Mouse (Mus musculus): ENCODE results near the gene Isyna1.
A peak's percentile ranks its signal among the peaks of the same experiment; 100 is the strongest.

The Isyna1 gene

DNA sequence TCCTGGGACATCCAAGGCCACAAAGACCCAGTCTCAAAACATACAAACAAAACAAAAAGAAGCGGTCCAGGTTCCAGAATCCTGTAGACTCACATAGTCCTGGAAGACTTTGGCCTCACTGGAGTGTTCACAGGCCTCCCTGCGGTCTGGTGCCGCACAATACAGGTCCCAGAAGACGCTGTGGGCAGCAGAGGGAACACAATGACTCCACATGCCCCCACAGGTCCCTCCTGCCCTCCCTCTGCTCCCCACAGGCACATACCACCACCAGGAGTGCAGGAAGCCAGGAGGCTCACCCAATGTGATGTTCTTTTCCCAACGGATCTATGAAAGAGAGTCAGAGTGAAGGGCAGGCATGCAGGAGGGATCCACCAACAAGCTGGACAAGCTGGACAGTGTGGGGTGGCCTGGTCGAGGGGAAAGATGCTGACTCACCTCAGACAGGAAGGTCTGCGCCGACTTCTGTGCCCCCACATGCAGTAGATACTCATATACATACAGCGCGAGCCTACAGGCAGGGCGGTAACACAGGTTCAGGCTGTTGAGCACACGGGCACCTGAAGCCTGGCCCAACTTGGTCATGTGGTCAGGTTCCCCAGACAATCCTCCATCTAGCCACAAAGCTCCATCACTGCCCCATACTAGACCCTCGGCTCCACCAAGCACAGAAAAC, 8.1 kb downstream of the Isyna1 start:
- no peak for DNase-seq (ENCODE audit: low spot score)

DNA sequence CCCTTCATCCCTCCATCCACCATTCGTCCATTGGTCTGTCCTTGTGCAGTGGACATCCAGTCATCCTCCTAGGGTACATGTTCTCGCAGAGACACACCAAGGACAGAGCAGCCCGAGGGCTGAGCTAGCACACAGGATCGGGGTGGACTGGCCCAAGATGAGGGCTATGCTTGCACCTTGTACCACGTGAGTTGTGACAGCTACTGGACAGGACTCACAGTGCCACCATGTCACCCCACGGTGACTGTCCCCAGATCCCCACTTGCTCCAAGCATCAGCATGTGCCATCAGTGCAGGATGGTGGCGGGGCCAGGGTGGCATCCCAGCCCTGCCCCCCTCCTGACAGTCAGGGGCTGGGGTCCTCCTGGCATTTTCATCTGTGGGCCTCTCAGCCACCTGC, 10.4 kb downstream of the Isyna1 start:
- DNase-seq (ENCODE audit: low spot score): no peak

DNA sequence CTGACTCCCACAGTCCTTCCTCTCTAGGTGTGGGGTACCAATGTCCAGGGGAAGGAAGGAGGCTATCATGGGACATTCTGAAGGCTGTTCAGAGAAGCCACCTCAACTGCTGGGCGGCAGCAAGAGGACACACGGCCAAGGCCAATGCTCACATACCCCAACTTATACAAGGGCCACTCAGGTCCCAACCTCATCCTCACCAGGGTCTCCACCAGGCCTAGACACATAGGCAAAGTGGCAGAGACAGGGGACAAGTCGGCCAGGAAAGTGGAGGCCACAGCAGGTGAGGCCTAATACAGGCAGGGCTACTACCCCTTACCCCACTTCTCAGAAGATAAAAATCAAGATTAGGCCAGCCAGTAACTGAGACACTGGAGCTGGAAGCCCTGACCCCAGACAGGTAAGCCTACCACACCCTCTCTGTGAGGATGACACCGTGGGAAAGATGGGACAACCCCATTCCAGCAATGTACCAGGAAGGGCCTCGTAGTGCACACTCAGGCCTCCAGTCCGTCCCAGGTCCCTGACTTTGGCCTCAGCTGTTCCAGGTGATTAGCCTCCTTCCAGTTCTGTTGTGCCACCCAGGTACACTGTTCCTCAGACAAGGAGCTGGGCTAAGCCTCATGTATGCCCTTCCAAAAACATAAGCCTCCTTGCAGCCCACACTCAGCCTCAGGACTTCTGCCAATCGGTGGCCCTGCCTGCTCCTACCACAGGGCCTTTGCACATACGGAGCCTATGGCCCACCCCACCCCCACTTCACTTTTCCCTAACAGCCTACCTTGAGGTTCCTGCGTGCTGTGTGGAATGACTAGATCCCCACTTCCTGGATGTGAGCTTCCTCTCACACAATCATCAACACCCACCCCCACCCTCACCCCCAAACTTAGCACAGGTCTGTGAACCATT, 12.0 kb downstream of the Isyna1 start:
- DNase-seq (ENCODE audit: low spot score): no peak

DNA sequence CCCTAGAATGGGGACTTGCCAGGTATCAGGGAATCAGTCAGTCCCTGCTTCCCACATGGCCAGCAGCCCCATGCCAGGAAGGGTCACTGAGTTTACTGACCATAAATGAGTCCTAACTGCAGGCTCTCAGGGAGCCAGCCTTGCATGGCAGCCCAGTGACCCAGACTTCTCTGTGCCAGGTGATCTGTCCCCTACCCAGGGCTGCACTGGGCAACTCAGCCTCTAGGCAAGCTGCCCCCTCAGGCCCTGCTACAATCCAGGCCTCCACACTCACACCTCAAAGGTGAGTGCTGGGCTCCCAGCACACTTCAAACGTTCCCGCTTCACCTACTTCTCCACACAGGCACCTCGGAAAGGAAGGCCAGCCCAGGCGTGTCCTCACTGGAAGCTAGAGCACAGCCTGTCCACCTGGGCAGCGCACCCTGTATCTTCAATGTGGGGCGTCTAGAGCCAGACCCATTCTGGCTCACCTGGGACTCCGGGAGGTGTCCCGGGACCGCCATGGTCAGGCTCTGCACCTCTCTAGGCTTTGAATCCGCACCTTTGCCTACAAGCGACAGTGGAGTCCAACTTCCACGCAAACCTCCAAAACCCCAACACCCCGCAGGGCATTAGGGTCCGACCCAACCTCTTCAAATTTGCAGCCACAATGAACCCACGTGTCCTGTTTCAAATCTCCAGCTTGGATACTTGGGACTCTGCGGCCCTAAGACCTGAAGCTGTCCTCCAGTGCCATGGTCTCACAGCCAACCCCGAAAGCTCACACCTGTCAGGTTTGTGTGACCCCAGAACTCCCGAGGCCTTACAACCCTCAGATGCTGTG, 12.8 kb downstream of the Isyna1 start:
- DNase-seq (ENCODE audit: low spot score): no peak

DNA sequence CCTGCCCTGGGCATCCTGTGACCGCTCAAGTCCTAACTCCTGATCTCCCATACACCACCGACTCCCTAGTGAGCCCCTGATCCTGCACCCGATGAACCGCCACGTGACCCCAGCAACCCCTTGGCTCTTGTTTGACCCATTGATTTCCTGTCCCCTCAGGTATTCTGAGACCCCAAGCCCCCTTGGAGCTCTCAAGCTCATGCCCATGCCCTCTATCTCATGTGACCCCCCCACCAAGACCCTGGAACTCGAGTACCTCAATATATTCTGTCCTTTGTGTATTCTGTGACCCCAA, 13.4 kb downstream of the Isyna1 start:
- DNase-seq (ENCODE audit: low spot score): no peak

DNA sequence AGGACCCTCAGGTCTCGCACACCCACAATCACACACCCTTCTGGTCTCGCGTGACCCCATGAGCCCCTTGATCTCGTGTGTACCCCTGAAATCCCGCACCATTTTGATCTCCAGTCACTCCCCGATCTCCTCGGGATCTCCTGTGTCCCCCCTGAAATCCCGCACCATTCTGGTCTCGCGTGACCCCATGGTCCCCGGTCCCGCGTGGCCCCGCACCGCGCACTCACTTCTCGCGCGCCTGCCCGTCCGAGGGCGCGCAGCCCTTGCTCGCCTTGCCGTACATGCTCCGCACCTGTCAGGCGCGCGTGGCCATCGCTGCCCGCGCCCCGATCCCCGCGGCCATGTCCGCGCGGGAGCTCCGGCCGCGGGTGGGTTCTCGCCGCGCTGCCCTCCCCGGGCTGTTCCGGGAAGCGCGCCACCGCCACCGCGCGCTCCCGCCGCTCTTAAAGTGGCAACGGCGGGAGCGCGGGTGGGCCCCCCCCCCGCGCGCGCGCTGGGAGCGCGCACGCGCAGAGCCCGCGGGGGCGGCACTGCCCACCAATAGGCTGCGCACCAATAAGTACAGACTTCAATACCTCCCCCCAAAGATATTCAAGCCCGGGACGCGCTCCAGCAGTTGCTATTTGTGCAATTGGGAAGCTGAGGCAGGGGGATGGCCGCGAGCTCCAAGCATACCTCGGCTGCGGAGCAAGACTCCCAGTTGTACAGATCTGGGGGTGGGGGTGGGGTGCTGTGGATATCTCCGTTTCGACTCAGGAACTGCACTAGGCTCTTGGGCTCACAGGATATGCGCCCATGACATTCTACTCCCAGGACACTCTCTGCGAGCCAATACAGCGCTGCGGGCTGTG, 13.9 kb downstream of the Isyna1 start:
- peak; percentile 50 for DNase-seq (ENCODE audit: low spot score)

DNA sequence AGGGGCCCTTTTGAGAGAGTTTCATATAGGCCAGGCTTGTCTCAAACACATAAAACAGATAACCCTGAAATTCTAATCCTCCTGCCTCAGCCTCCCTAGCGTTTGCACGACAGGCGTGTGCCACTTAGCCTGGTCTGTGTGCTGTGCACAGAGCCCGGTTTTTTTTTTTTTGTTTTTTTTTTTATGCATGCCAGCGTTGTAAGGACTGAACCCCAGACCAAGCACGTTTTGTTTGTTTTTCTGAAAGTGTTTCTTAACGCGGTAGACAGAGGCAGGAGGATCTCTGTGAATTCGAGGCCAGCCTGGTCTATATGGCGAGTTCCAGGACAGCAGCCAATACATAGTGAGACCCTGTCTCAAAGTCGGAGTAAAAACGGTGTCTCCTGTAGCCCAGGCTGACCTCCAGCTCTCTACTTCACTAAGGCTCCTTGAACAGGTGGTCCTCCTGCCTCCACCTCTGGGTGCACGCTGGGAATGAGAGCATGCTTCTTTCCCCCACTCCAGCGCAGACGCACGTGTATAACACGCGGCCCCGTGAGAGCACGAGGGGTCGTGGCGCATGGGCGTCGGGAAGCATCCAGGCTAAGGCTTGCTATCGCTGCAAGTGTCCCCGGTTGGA, 14.7 kb downstream of the Isyna1 start, which contains the start of gene Ssbp4:
TSS of gene Ssbp4 (minus strand) at position 124 of the 619 bp plus-strand sequence.
- no peak for DNase-seq (ENCODE audit: low spot score)

DNA sequence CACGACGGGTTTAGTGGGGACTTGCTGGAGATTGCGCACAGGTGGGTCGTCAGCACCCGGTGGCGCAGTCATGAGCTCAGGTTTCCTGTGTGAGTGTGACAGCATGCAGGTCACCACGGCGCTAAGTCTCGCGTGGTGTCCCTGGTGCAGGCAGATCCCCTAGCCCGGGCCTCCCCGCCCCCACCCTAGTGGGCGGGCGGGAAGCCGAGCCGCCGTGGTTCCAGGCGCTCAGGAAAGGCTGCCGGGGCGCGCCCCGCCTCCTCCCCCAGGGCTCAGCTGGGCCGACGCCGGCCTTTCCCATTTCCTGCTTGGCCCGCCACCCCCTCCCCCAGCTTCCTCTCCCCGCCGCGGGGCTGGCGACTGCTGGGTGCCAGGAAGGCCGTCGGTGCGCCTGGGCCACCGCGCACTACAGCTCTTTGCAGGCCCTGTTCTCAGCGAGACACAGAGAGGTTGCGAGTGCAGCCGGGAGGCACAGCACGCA, 15.2 kb downstream of the Isyna1 start:
- peak; percentile 88 for DNase-seq (ENCODE audit: low spot score)

DNA sequence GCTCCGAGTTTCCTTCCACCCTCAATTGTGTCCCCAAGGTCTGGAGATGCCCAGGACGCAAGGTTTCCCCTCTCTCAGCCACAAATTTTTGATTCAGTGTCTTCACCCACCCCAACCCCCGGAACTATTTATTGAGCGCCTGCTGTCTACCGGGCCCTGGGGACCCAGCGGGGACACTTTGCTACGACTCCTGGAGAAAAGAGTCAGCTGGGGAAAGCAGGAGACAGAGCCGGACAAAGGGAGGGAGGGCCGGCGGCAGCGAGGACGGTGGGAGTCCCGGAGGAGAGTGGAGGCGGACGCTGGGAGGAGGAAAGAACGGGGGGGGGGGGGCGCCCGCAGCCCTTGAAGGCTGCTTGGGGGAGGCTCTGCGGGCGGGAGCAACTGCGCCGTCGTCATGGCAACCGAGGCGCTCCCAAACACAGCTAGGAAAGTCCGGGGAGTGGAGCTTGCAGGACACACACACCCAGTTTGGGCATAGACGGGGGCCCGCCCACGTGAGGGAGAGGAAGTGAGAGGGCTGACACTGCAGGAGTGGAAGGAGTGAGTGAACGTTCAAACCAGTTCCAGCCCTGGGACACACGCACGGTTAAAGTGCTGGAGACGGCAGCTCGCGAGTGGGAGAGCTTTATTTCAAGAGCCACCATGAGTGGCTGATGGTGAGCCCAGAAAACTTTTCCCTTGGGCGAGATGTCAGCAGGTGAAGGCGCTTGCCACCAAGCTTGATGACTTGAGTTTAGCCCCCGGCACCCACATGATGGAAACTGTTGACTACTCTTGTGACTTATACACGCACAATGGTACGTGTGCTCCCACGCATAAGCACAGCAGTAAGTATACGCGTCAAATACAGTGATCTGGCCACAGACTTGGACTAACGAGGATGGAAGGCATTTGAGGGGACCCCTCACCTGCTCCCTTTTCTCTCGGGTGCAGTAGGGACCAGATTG, 15.9 kb downstream of the Isyna1 start:
- DNase-seq (ENCODE audit: low spot score): peak; percentile 89

DNA sequence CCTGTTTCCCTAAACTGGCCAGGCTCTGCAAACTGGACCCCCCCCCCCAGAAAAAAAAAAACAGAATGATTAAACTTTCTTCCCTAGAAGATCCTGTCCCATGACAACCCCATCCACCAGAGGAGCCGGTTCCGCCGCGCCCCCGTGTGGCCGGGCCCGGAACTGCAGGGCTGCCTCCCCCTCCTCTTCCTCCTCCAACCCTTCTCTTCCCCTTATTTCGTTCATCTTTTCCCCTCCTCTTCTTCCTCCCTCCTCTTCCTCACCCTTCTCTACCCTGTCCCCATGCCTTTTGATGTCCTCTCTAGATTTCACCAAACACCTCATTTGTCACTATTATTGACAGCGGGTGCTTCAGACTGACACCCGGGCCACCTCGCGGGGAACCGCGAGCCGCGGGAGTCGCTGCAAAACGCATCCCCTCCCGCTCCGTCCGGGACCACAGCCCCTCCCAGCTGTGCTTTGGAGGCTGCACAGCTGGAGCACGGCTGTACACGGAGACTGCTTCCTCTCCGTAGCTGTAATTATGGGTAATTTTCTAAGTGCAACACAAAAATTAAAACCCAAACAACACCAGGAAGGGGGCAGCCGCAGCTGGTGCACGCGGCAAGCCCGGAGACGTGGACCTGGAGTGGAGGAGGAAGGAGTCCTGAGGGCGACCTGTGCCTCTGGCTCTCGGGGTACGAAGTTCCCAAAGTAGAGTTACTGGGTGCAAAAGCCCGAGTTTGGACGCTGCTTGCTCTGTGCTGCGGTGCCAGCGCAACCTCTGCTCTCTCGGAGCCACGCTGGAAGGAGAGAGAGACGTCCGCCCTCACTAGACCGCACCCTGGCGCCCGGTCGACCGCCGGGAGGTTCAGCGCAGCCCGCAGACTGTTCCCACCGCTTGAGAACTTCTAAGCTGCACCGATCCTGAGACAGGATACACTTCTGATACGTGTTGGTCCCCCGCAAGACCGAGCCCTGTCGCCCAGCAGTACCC, 16.9 kb downstream of the Isyna1 start:
- peak; percentile 82 for DNase-seq (ENCODE audit: low spot score)

DNA sequence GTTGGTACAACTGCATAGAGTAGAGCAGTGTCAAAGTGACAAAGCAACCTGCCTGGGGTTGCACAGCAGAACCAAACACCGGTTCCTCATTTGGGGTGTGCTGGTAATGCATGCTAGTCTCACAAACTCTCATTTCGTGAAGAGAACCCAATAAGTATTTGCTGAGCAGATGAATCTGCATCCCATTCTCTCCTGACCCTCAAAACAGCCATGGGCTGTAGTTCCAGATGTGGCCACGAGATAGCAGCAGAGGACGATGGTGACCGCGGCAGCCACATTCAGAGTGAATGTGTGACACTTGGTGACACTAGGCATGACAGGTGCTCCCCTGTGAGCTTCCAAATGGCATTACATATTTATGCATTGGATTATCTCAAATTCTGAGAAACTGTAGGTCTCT, 17.7 kb downstream of the Isyna1 start:
- DNase-seq (ENCODE audit: low spot score): peak; percentile 83

DNA sequence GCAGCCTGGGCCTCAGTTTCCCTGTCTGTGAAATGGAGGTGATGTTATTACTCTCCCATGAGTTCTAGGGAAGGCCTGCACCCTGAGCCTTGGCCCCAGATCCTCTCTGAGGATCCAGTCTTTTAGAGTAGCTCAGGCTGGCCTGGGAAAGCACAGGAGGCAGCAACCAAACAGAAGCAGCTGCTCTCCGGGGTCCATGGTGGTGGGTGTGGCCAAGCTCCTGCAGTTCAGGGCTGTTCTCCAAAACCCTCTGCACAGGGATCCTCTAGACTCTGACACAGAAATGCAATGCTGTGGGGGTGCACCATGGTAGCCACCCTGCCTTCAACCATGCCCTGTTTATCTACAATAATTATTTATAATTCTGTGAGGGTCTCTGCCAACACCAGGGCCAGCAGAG, 19.6 kb downstream of the Isyna1 start:
- DNase-seq (ENCODE audit: low spot score): no peak

DNA sequence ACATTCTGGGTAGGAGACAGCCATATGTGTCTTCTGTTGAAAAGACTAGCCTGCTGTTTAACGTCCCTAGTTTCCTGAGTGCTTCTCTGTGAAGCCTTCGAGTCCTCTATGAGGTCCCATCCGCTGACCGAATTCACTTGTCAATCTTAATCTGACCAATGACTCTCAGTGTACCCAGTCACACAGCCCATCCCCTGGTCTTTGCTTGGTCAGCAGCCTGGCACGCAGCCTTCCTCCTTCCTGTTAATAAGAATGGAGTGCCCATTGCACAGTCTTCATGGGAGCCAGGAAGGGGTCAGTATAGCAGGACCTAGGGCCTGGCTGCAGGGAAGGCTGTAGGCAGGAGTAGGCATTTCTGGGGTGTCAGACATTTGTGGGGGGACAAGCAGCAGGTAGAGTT, 20.3 kb downstream of the Isyna1 start:
- no peak for DNase-seq (ENCODE audit: low spot score)

DNA sequence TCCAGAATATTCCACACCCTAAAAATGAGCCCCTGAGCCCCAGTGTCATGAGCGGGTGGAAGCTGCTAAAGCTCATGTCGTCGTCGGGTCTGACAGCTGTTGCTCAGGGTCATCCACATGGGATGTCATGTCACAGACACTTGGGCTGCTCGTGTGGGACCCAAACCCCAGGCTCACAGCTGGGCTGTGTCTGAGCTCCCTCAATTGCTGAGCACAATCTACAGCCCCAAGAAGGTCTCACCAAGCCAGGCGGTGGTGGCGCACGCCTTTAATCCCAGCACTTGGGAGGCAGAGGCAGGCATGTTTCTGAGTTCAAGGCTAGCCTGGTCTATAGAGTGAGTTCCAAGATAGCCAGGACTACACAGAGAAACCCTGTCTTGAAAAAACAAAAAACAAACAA, 21.1 kb downstream of the Isyna1 start:
- DNase-seq (ENCODE audit: low spot score): no peak

DNA sequence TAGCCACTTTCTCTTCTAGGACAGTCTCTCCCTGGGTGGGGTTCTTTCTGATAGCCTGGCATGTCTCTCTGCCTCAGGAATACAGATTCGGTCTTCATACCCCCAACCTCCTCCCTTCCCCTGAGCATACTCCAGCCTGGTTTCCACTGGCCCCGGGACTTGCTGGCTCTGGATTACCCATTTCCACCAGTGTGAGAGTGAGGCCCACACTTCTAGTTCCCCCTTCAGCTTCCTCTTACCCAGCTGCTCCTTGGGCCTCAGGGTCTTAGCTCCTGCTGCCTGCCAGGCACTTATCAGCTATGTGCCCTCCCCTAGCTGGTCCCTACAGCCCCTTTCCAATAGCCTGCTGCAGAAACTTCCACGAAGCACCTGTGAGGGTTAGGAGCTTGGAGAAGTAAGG, 21.7 kb downstream of the Isyna1 start, which contains the start of gene Lrrc25:
TSS of gene Lrrc25 (plus strand) at position 262 of the 400 bp plus-strand sequence.
- DNase-seq (ENCODE audit: low spot score): no peak

DNA sequence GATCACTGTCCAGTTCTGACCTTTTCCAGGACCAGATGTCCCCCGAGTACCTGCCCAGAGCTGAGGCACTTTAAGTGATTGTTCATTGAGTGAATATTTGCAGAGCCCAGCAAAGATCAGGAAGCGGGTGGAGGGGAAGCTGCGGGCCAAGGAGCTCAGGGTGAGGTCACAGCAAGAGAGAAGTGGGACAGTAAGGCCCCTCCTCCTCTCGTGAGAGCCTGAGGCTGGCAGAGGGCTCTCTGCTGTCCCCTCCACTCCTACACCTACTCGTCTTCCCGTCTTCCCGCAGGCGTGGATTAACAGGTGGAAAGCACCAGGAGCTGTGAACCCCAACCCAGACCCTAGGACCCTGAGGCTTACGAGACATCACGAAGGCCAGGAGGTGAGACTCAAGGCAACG, 22.5 kb downstream of the Isyna1 start:
- no peak for DNase-seq (ENCODE audit: low spot score)

DNA sequence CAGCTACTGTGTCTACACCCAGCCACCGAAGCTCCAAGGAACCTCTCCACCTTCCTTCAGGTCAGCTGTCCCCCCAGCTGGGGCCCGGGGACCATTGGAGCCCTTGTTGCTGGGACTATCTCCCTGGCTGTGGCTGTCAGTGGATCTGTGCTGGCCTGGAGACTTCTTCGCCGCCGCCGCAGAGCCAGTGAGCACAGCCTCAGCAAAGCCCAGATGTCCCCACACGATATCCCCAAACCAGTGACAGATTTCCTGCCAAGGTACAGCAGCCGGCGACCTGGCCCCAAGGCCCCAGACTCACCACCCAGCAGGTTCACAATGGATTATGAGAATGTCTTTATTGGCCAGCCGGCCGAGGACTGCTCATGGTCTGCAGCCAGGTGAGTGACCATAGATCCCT, 23.8 kb downstream of the Isyna1 start:
- no peak for DNase-seq (ENCODE audit: low spot score)

DNA sequence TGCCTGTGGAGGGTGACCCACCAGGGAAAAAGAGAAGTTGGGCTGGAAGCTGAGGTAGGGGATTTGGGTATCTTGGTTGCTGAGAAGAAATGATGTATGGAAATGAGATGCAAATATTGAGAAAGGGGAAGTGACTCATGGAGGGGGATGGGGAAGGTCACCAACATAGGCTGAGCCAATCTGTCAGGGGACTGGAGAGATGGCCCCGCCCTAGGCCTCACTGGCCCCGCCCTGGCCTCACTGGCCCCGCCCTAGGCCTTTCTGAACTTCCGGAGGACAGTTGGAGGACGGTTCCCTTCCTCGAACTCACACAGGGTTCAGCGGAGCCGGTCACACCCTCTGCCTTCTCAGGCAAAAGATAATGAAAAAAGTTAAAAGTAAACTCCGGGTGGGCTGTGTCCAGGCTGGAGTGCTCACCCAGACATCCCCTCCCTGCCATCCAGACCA, 24.7 kb downstream of the Isyna1 start:
- no peak for DNase-seq (ENCODE audit: low spot score)

DNA sequence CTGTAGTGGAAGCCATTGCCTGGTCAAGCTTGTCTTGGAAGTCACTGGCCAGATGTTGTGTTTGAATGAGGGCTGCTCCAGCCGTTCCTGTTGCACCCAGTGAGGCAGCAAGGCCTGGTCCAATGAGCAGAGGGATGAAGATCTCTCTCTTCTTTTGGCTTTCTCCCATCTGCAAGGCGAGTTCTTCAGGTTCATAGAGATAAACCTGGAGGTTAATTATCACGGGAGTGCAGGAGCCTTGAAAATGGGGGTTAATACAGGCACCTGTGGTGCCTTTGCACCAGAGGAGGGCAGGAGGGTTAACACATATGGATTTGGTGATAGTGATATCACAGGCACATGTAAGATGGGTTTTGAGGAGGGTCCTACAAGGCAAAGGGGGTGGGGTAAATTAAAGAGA, 28.0 kb downstream of the Isyna1 start:
- no peak for DNase-seq (ENCODE audit: low spot score)

Measured in ovary, postnatal 36 days (tissue).